Mouse (Mus musculus) embryonic facial prominence, embryonic 12.5 days (tissue): ENCODE measurements around the gene Cdca5. TPM values are rescaled to one million over a fixed set of nuclear protein-coding genes. Genes with fewer than 3 reads are reported as not detected.

Experiments used
- ATAC-seq: fragments of 200-750 bp; cut with Nextera tagmentation; 2 replicates; pipeline ENCODE4 v1.8.0; 2017; ENCODE audit not compliant: insufficient number of reproducible peaks, insufficient read depth, low FRiP score, low TSS enrichment
- H3K27ac ChIP-seq: fragments of 300-500 bp; sonication (generic); 2 replicates; pipeline ENCODE4 v1.5.1; 2016; ENCODE audit warnings: mild to moderate bottlenecking
- H3K27me3 ChIP-seq: fragments of 300-500 bp; sonication (generic); 2 replicates; pipeline ENCODE4 v1.6.1; 2016; ENCODE audit warnings: mild to moderate bottlenecking, moderate library complexity
- H3K36me3 ChIP-seq: fragments of 300-500 bp; sonication (generic); 2 replicates; pipeline ENCODE4 v1.6.1; 2016; ENCODE audit warnings: mild to moderate bottlenecking
- H3K4me1 ChIP-seq: fragments of 300-500 bp; sonication (generic); 2 replicates; pipeline ENCODE4 v1.6.1; 2016
- H3K4me2 ChIP-seq: fragments of 300-500 bp; sonication (generic); replicated peaks from 2 replicates; pipeline ENCODE4 v1.6.1; 2016; ENCODE audit warnings: mild to moderate bottlenecking, moderate library complexity
- H3K4me3 ChIP-seq: fragments of 300-500 bp; sonication (generic); 2 replicates; pipeline ENCODE4 v1.5.1; 2016; ENCODE audit warnings: mild to moderate bottlenecking
- H3K9ac ChIP-seq: fragments of 300-500 bp; sonication (generic); 2 replicates; pipeline ENCODE4 v1.6.1; 2016; ENCODE audit warnings: mild to moderate bottlenecking, moderate library complexity
- H3K9me3 ChIP-seq: fragments of 300-500 bp; sonication (generic); 2 replicates; pipeline ENCODE4 v1.6.1; 2016; ENCODE audit warnings: mild to moderate bottlenecking, moderate library complexity
- whole genome bisulfite sequencing: fragments of 180-500 bp; shearing (Covaris S2); methylation state at CpG from one replicate; pipeline ENCODE4 v1.1.7; 2016; 5-methylcytosine and 5-hydroxymethylcytosine counted together
- polyA plus RNA-seq: library from polyadenylated mRNA; unstranded; fragments of >200 nt; fragmentation: Nextera tagmentation; extraction: Ambion mirVana; gene quantifications from 2 replicates; pipeline ENCODE4 v1.2.1, GENCODE M21; 2016

Gene Cdca5
- polyA plus RNA-seq, 1 experiment from 2014 or later, result 40.6 TPM

GRCm38 (mm10) chr19:6082156-6082555 lies 2.6 kb upstream of the Cdca5 start, which contains the start of gene Gm28374:
Gene Gm28374 (minus strand): TSS chr19:6082256.
- H3K36me3 ChIP-seq, result peaks cover 33% of the 10 kb centered on the region
- no peaks in the 10 kb centered on the region for H3K27me3 ChIP-seq
- peaks cover 14% of the 10 kb centered on the region for H3K4me1 ChIP-seq
- no peaks in the 10 kb centered on the region for H3K9me3 ChIP-seq
- H3K4me2 ChIP-seq, result no peak within 1 kb of the TSS
- no peak within 1 kb of the TSS for H3K4me3 ChIP-seq
- no peak within 1 kb of the TSS for H3K9ac ChIP-seq
- H3K27ac ChIP-seq, result no peak within 1 kb of the TSS
- 88% methylated on average over 9 of the region's 9 CpGs for WGBS
- ATAC-seq, result no peak

DNA sequence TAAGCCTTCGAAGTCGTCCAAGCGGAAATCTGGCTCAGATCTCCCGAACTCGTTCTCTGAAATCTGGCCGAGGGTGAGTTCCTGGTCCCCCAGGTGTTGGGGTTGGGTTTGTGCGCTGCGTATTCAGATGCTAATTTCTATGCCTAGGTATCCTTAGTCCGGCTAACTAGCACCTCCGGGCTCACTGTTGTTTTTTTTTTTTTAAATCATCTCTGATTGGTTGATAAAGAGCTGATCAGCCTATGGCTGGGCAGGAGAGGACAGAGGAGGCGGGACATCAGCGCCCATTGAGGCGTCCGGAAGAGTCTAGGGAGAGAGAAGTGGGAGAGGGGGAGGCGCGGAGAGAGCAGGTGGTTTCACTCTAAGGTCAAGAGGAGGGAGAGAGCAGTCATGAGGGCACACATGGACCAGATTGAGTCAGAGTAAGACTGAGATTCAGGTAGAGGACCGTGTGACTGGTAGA lies 665 bp downstream of the Cdca5 start:
- peaks cover 14% of the 10 kb centered on the region for H3K4me1 ChIP-seq
- no peaks in the 10 kb centered on the region for H3K9me3 ChIP-seq
- no peaks in the 10 kb centered on the region for H3K27me3 ChIP-seq
- peaks cover 55% of the 10 kb centered on the region for H3K36me3 ChIP-seq
- peak; percentile 76 for ATAC-seq
- H3K9ac ChIP-seq, result peak overlapping the region; percentile 79
- 0% methylated on average over 17 of the region's 17 CpGs for WGBS
- H3K4me3 ChIP-seq, result peak overlapping the region; percentile 80
- H3K27ac ChIP-seq, result peak overlapping the region; percentile 73; the same call in 1 of the 2 replicates
- H3K4me2 ChIP-seq, result peak overlapping the region; percentile 97

- no peak overlapping the region for H3K4me3 ChIP-seq
- H3K27me3 ChIP-seq, result no peaks in the 10 kb centered on the region
- ATAC-seq, result no peak
- no peak overlapping the region for H3K9ac ChIP-seq
- peaks cover 9% of the 10 kb centered on the region for H3K4me1 ChIP-seq
- H3K36me3 ChIP-seq, result peaks cover 55% of the 10 kb centered on the region
- WGBS, result 93% methylated on average over 13 of the region's 13 CpGs
- H3K9me3 ChIP-seq, result no peaks in the 10 kb centered on the region
- no peak overlapping the region for H3K4me2 ChIP-seq
- no peak overlapping the region for H3K27ac ChIP-seq
These were observed 4.1 kb downstream of the Cdca5 start for GRCm38 (mm10) chr19:6088841-6089240.

GRCm38 (mm10) chr19:6094119-6094518 lies 9.3 kb downstream of the Cdca5 start, which contains the start of gene AC131692.1:
Gene AC131692.1 (plus strand): TSS chr19:6094419.
- no peaks in the 10 kb centered on the region for H3K27me3 ChIP-seq
- H3K9ac ChIP-seq, result no peak within 1 kb of the TSS
- no peaks in the 10 kb centered on the region for H3K9me3 ChIP-seq
- no peak within 1 kb of the TSS for H3K4me2 ChIP-seq
- ATAC-seq, result no peak
- H3K36me3 ChIP-seq, result peaks cover 56% of the 10 kb centered on the region
- H3K4me1 ChIP-seq, result no peaks in the 10 kb centered on the region
- WGBS, result 88% methylated on average over 7 of the region's 7 CpGs
- H3K27ac ChIP-seq, result no peak within 1 kb of the TSS
- no peak within 1 kb of the TSS for H3K4me3 ChIP-seq

DNA sequence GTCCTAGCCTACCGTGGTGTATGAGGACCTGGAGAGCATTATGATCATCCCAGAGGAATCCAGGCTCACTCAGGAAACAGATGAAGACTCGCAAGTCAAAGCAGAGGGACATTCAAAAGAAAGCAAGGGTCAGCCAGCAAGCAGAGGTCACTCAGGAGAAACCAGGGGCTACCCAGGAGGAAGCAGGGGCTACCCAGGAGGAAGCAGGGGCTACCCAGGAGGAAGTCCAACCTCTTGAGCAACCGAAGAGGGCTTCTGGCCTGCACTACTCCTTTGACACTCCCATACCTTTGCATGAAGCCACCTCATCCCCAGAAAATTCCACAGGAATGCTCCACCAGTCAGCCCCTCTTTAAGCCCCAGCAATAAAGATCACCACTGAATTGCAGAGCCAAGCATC lies 13.1 kb downstream of the Cdca5 start:
- no peak overlapping the region for H3K4me3 ChIP-seq
- H3K27me3 ChIP-seq, result no peaks in the 10 kb centered on the region
- no peak overlapping the region for H3K4me2 ChIP-seq
- H3K27ac ChIP-seq, result no peak overlapping the region
- 90% methylated on average over 3 of the region's 3 CpGs for WGBS
- H3K36me3 ChIP-seq, result peaks cover 22% of the 10 kb centered on the region
- H3K9me3 ChIP-seq, result no peaks in the 10 kb centered on the region
- 0 out of 2 replicates have a peak, but pooled peaks cover 3% of the 10 kb centered on the region for H3K4me1 ChIP-seq
- no peak for ATAC-seq
- no peak overlapping the region for H3K9ac ChIP-seq

DNA sequence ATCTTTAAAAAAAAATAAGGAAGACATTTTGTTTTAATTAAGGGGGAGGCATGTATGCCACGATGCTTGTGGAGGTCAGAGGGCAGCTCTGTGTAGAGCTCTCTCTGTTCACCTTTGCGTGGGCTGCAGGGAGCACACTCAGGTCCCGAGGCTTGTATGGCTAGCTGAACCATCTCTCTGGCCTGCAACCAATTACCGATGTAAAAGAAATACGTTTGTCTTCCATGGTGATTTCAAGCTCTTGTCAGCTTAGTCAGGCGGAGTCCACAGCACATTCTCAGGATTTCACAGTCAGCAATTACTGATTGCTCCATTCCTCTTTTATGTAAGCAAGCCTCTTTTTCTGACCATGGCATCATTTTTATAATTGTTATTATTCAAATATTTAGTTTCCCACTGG lies 16.4 kb downstream of the Cdca5 start:
- Histone ChIP-seq H3K27me3 (no peaks in the 10 kb centered on the region), H3K4me3 (no peak overlapping the region), H3K27ac (no peak overlapping the region), H3K9me3 (no peaks in the 10 kb centered on the region), H3K4me2 (no peak overlapping the region), H3K36me3 (peaks cover 4% of the 10 kb centered on the region; the same call in 1 of the 2 replicates), H3K9ac (no peak overlapping the region; the same call in 1 of the 2 replicates), H3K4me1 (0 out of 2 replicates have a peak, but pooled peaks cover 3% of the 10 kb centered on the region)
- 25% methylated on average over 6 of the region's 6 CpGs for WGBS
- no peak for ATAC-seq

- no peak overlapping the region for H3K4me3 ChIP-seq
- 80% methylated on average over 6 of the region's 6 CpGs for WGBS
These were observed 17.5 kb downstream of the Cdca5 start for GRCm38 (mm10) chr19:6102169-6102853.

GRCm38 (mm10) chr19:6104476-6104875 lies 19.7 kb downstream of the Cdca5 start:
- H3K4me3 ChIP-seq, result no peak overlapping the region
- H3K4me2 ChIP-seq, result no peak overlapping the region
- H3K36me3 ChIP-seq, result no peaks in the 10 kb centered on the region; the same call in 1 of the 2 replicates
- H3K27ac ChIP-seq, result no peak overlapping the region
- ATAC-seq, result no peak
- no peaks in the 10 kb centered on the region for H3K27me3 ChIP-seq
- H3K9me3 ChIP-seq, result no peaks in the 10 kb centered on the region
- H3K9ac ChIP-seq, result no peak overlapping the region
- WGBS, result 77% methylated on average over 4 of the region's 4 CpGs
- H3K4me1 ChIP-seq, result 0 out of 2 replicates have a peak, but pooled peaks cover 3% of the 10 kb centered on the region

More at GRCm38 (mm10) chr19:6102169-6102853, 17.5 kb downstream of the Cdca5 start:
- Histone ChIP-seq H3K9me3 (no peaks in the 10 kb centered on the region), H3K36me3 (no peaks in the 10 kb centered on the region; the same call in 1 of the 2 replicates), H3K27me3 (no peaks in the 10 kb centered on the region), H3K9ac (no peak overlapping the region), H3K4me1 (0 out of 2 replicates have a peak, but pooled peaks cover 3% of the 10 kb centered on the region), H3K27ac (no peak overlapping the region), H3K4me2 (no peak overlapping the region)
- no peak for ATAC-seq

GRCm38 (mm10) chr19:6105586-6105985 lies 20.8 kb downstream of the Cdca5 start, which contains the start of gene Naaladl1:
Gene Naaladl1 (plus strand): TSS chr19:6105782.
- Histone ChIP-seq H3K36me3 (no peaks in the 10 kb centered on the region), H3K27me3 (no peaks in the 10 kb centered on the region), H3K27ac (no peak within 1 kb of the TSS), H3K9ac (no peak within 1 kb of the TSS), H3K4me2 (no peak within 1 kb of the TSS), H3K9me3 (no peaks in the 10 kb centered on the region), H3K4me3 (no peak within 1 kb of the TSS), H3K4me1 (0 out of 2 replicates have a peak, but pooled peaks cover 3% of the 10 kb centered on the region)
- WGBS, result 82% methylated on average over 7 of the region's 7 CpGs
- ATAC-seq, result no peak

GRCm38 (mm10) chr19:6113116-6113515 lies 28.3 kb downstream of the Cdca5 start:
- H3K36me3 ChIP-seq, result peaks cover 32% of the 10 kb centered on the region

GRCm38 (mm10) chr19:6116113-6116850 lies 31.5 kb downstream of the Cdca5 start:
- Histone ChIP-seq H3K36me3 (peaks cover 38% of the 10 kb centered on the region), H3K4me1 (peaks cover 15% of the 10 kb centered on the region), H3K9ac (no peak overlapping the region), H3K27ac (no peak overlapping the region), H3K9me3 (no peaks in the 10 kb centered on the region), H3K4me3 (peak overlapping the region; percentile 86), H3K27me3 (no peaks in the 10 kb centered on the region), H3K4me2 (peak overlapping the region; percentile 90)
- no peak for ATAC-seq
- 90% methylated on average over 15 of the region's 15 CpGs for WGBS

More at GRCm38 (mm10) chr19:6113116-6113515, 28.3 kb downstream of the Cdca5 start:
- H3K27ac ChIP-seq, result no peak overlapping the region
- no peak overlapping the region for H3K4me2 ChIP-seq
- peaks cover 10% of the 10 kb centered on the region for H3K4me1 ChIP-seq
- H3K9ac ChIP-seq, result no peak overlapping the region
- no peaks in the 10 kb centered on the region for H3K9me3 ChIP-seq
- no peaks in the 10 kb centered on the region for H3K27me3 ChIP-seq
- WGBS, result 74% methylated on average over 6 of the region's 6 CpGs
- H3K4me3 ChIP-seq, result no peak overlapping the region
- no peak for ATAC-seq
